Mouse (Mus musculus) intestine, postnatal 0 days (tissue): ENCODE data around the gene Mad1l1. TPM values are rescaled to one million over a fixed set of nuclear protein-coding genes. Genes with fewer than 3 reads are reported as not detected.

Experiments used
- ATAC-seq: fragments of 200-750 bp; cut with Nextera tagmentation; 2 replicates; pipeline ENCODE4 v1.8.0; 2017; ENCODE audit warnings: mild to moderate bottlenecking, moderate TSS enrichment, moderate library complexity
- H3K27ac ChIP-seq: fragments of 300-500 bp; sonication (generic); 2 replicates; pipeline ENCODE4 v1.5.1; 2014; ENCODE audit warnings: mild to moderate bottlenecking, low read depth, low read length, moderate library complexity
- H3K27me3 ChIP-seq: fragments of 300-500 bp; sonication (generic); replicated peaks from 2 replicates; pipeline ENCODE4 v1.6.1; 2014; ENCODE audit warnings: low read length, mixed read lengths; ENCODE audit not compliant: control insufficient read depth, insufficient read depth
- H3K36me3 ChIP-seq: fragments of 300-500 bp; sonication (generic); 2 replicates; pipeline ENCODE4 v1.6.1; 2014; ENCODE audit warnings: mild to moderate bottlenecking, moderate library complexity; ENCODE audit not compliant: control insufficient read depth, insufficient read depth
- H3K4me1 ChIP-seq: fragments of 300-500 bp; sonication (generic); replicated peaks from 2 replicates; pipeline ENCODE4 v1.6.1; 2014; ENCODE audit warnings: antibody characterized with exemption, low read length, mixed read lengths; ENCODE audit not compliant: control insufficient read depth, insufficient read depth
- H3K4me2 ChIP-seq: fragments of 300-500 bp; sonication (generic); replicated peaks from 2 replicates; pipeline ENCODE4 v1.6.1; 2014; ENCODE audit warnings: low read depth, mild to moderate bottlenecking, moderate library complexity
- H3K4me3 ChIP-seq: fragments of 300-500 bp; sonication (generic); 2 replicates; pipeline ENCODE4 v1.5.1; 2014; ENCODE audit warnings: low read depth, low read length
- H3K9ac ChIP-seq: fragments of 300-500 bp; sonication (generic); 2 replicates; pipeline ENCODE4 v1.6.1; 2014; ENCODE audit warnings: mild to moderate bottlenecking, low read depth, low read length
- H3K9me3 ChIP-seq: fragments of 300-500 bp; sonication (generic); 2 replicates; pipeline ENCODE4 v1.6.1; 2016; ENCODE audit warnings: mixed run types; ENCODE audit not compliant: control insufficient read depth
- CTCF ChIP-seq: sonication (generic); IDR thresholded peaks from 2 replicates; pipeline ENCODE4 v1.5.1; 2016; ENCODE audit warnings: low read depth, mild to moderate bottlenecking, control low read depth, antibody characterized with exemption, moderate library complexity
- WGBS: fragments of 180-500 bp; shearing (Covaris S2); extraction: QIAGEN DNeasy Blood & Tissue Kit; methylation state at CpG from one replicate; pipeline ENCODE4 v1.1.7; 2014; 5-methylcytosine and 5-hydroxymethylcytosine counted together
- polyA plus RNA-seq: library from polyadenylated mRNA; unstranded; fragments of >200 nt; fragmentation: Nextera tagmentation; extraction: Ambion mirVana; gene quantifications from 2 replicates; pipeline ENCODE4 v1.2.1, GENCODE M21; 2015

Mad1l1 gene
- polyA plus RNA-seq, 1 experiment from 2014 or later: 10.3 TPM

- H3K4me1 ChIP-seq: no peaks in the 10 kb centered on the region
- no peaks in the 10 kb centered on the region for H3K27me3 ChIP-seq
- no peak for ATAC-seq
- TF ChIP-seq CTCF: no peak
- no peak overlapping the region for H3K4me3 ChIP-seq
- peaks cover 52% of the 10 kb centered on the region for H3K36me3 ChIP-seq
- WGBS: 68% methylated on average over 1 of the region's 1 CpGs
- H3K27ac ChIP-seq: no peak overlapping the region
- H3K9me3 ChIP-seq: no peaks in the 10 kb centered on the region
- H3K4me2 ChIP-seq: no peak overlapping the region
- H3K9ac ChIP-seq: no peak overlapping the region
Observed at GRCm38 (mm10) chr5:140346050-140346449, 24.7 kb upstream of the Mad1l1 start.

GRCm38 (mm10) chr5:140345244-140345643 lies 23.9 kb upstream of the Mad1l1 start:
- ATAC-seq: no peak
- Histone ChIP-seq H3K9me3 (no peaks in the 10 kb centered on the region), H3K36me3 (peaks cover 52% of the 10 kb centered on the region), H3K27me3 (no peaks in the 10 kb centered on the region), H3K4me1 (no peaks in the 10 kb centered on the region), H3K9ac (no peak overlapping the region), H3K27ac (no peak overlapping the region), H3K4me3 (no peak overlapping the region), H3K4me2 (no peak overlapping the region)
- TF ChIP-seq CTCF: no peak
- 91% methylated on average over 4 of the region's 4 CpGs for WGBS

GRCm38 (mm10) chr5:140342880-140343279 lies 21.5 kb upstream of the Mad1l1 start:
- Histone ChIP-seq H3K4me2 (no peak overlapping the region), H3K9ac (no peak overlapping the region), H3K4me3 (no peak overlapping the region), H3K36me3 (peaks cover 64% of the 10 kb centered on the region), H3K9me3 (no peaks in the 10 kb centered on the region), H3K27ac (no peak overlapping the region), H3K27me3 (no peaks in the 10 kb centered on the region), H3K4me1 (no peaks in the 10 kb centered on the region)
- ATAC-seq: no peak
- peak; percentile 60 for TF ChIP-seq CTCF
- 80% methylated on average over 4 of the region's 4 CpGs for WGBS

- WGBS: 80% methylated on average over 3 of the region's 3 CpGs
- ATAC-seq: no peak
- H3K9me3 ChIP-seq: no peaks in the 10 kb centered on the region
Observed at GRCm38 (mm10) chr5:140339836-140340235, 18.5 kb upstream of the Mad1l1 start.

GRCm38 (mm10) chr5:140338779-140339178 lies 17.4 kb upstream of the Mad1l1 start:
- H3K27ac ChIP-seq: no peak overlapping the region
- 96% methylated on average over 4 of the region's 4 CpGs for WGBS
- H3K36me3 ChIP-seq: peaks cover 47% of the 10 kb centered on the region
- H3K9me3 ChIP-seq: no peaks in the 10 kb centered on the region
- H3K4me1 ChIP-seq: no peaks in the 10 kb centered on the region
- H3K9ac ChIP-seq: no peak overlapping the region
- TF ChIP-seq CTCF: peak; percentile 46
- no peak overlapping the region for H3K4me3 ChIP-seq
- no peak overlapping the region for H3K4me2 ChIP-seq
- ATAC-seq: no peak
- no peaks in the 10 kb centered on the region for H3K27me3 ChIP-seq

More at GRCm38 (mm10) chr5:140339836-140340235, 18.5 kb upstream of the Mad1l1 start:
- peaks cover 56% of the 10 kb centered on the region for H3K36me3 ChIP-seq
- no peak overlapping the region for H3K4me3 ChIP-seq
- TF ChIP-seq CTCF: no peak
- H3K4me1 ChIP-seq: no peaks in the 10 kb centered on the region
- no peak overlapping the region for H3K9ac ChIP-seq
- no peak overlapping the region for H3K4me2 ChIP-seq
- no peaks in the 10 kb centered on the region for H3K27me3 ChIP-seq
- no peak overlapping the region for H3K27ac ChIP-seq

- Histone ChIP-seq H3K27me3 (no peaks in the 10 kb centered on the region), H3K4me3 (no peak overlapping the region), H3K27ac (no peak overlapping the region), H3K9me3 (no peaks in the 10 kb centered on the region), H3K4me1 (no peaks in the 10 kb centered on the region), H3K4me2 (no peak overlapping the region), H3K9ac (no peak overlapping the region), H3K36me3 (peaks cover 41% of the 10 kb centered on the region)
- 67% methylated on average over 1 of the region's 1 CpGs for WGBS
- TF ChIP-seq CTCF: peak; percentile 81
- ATAC-seq: no peak
Observed at GRCm38 (mm10) chr5:140336680-140337079, 15.3 kb upstream of the Mad1l1 start.

GRCm38 (mm10) chr5:140333631-140334030 lies 12.3 kb upstream of the Mad1l1 start:
- WGBS: 38% methylated on average over 2 of the region's 2 CpGs
- no peak overlapping the region for H3K27ac ChIP-seq
- no peak overlapping the region for H3K4me3 ChIP-seq
- H3K9ac ChIP-seq: no peak overlapping the region
- 0 out of 2 replicates have a peak, but pooled peaks cover 4% of the 10 kb centered on the region for H3K4me1 ChIP-seq
- H3K36me3 ChIP-seq: peaks cover 20% of the 10 kb centered on the region
- no peaks in the 10 kb centered on the region for H3K27me3 ChIP-seq
- no peak for ATAC-seq
- peak; percentile 60 for TF ChIP-seq CTCF
- no peak overlapping the region for H3K4me2 ChIP-seq
- no peaks in the 10 kb centered on the region for H3K9me3 ChIP-seq
